Mouse (Mus musculus): ENCODE results near the gene 4930562C15Rik.

DNA sequence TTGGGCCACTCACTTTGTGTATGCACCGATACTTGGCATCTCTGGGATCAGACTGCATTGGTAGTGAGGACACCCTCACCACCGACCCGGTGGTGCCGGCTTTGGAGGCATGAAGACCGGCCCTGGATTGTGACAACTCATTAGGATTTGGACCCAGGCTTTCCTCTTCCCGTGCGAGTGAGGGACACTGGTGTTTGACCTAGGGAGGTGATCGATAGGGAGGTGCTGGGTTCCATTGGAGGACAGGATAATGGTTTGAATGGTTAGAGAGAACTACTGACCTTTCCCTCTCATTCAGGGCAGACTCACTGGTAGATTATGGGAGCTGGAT is 51.4 kb downstream of the 4930562C15Rik start:
- TF ChIP-seq CTCF (IDR thresholded peaks at IDR 0.05; ENCODE audit: borderline replicate concordance, insufficient read depth, low read length) (no peak), POLR2A (IDR thresholded peaks at IDR 0.05; ENCODE audit: low read depth, low read length) (no peak)
